Mouse (Mus musculus) neural tube, embryonic 11.5 days (tissue): ENCODE measurements around the gene Dcdc2b. TPM values are rescaled to one million over a fixed set of nuclear protein-coding genes. Genes with fewer than 3 reads are reported as not detected.
A peak's percentile ranks its signal among the peaks of the same experiment; 100 is the strongest.

ENCODE experiments used
- ATAC-seq: fragments of 200-750 bp; cut with Nextera tagmentation; 2 replicates; pipeline ENCODE4 v1.8.0; 2017; ENCODE audit warnings: moderate number of reproducible peaks, mild to moderate bottlenecking, moderate TSS enrichment, moderate library complexity; ENCODE audit not compliant: insufficient read depth, low FRiP score, low TSS enrichment
- DNase-seq: peaks from one replicate; pipeline ENCODE4 v3.0.0-alpha.2; 2015; ENCODE audit warnings: low spot score
- H3K27ac ChIP-seq: fragments of 300-500 bp; sonication (generic); 2 replicates; pipeline ENCODE4 v1.5.1; 2014; ENCODE audit warnings: low read depth, mild to moderate bottlenecking, low read length
- H3K27me3 ChIP-seq: fragments of 300-500 bp; sonication (generic); 2 replicates; pipeline ENCODE4 v1.6.1; 2014; ENCODE audit warnings: mild to moderate bottlenecking, low read length, mixed read lengths; ENCODE audit not compliant: control insufficient read depth, insufficient read depth
- H3K36me3 ChIP-seq: fragments of 300-500 bp; sonication (generic); 2 replicates; pipeline ENCODE4 v1.6.1; 2014; ENCODE audit warnings: mild to moderate bottlenecking, low read length, moderate library complexity, mixed read lengths; ENCODE audit not compliant: control insufficient read depth, insufficient read depth
- H3K4me1 ChIP-seq: fragments of 300-500 bp; sonication (generic); 2 replicates; pipeline ENCODE4 v1.6.1; 2014; ENCODE audit warnings: low read length, mixed read lengths; ENCODE audit not compliant: control insufficient read depth, insufficient read depth
- H3K4me2 ChIP-seq: fragments of 300-500 bp; sonication (generic); 2 replicates; pipeline ENCODE4 v1.6.1; 2014; ENCODE audit warnings: low read depth, mild to moderate bottlenecking, moderate library complexity
- H3K4me3 ChIP-seq: fragments of 300-500 bp; sonication (generic); 2 replicates; pipeline ENCODE4 v1.5.1; 2014; ENCODE audit warnings: low read depth, low read length
- H3K9ac ChIP-seq: fragments of 300-500 bp; sonication (generic); 2 replicates; pipeline ENCODE4 v1.6.1; 2014; ENCODE audit warnings: mild to moderate bottlenecking, low read length
- H3K9me3 ChIP-seq: fragments of 300-500 bp; sonication (generic); 2 replicates; pipeline ENCODE4 v1.6.1; 2016; ENCODE audit warnings: low read length; ENCODE audit not compliant: control insufficient read depth
- WGBS: fragments of 180-500 bp; shearing (Covaris S2); extraction: QIAGEN DNeasy Blood & Tissue Kit; methylation state at CpG from one replicate; pipeline ENCODE4 v1.1.7; 2014; 5-methylcytosine and 5-hydroxymethylcytosine counted together
- polyA plus RNA-seq: library from polyadenylated mRNA; unstranded; fragments of >200 nt; fragmentation: Nextera tagmentation; extraction: Ambion mirVana; gene quantifications from 2 replicates; pipeline ENCODE4 v1.2.1, GENCODE M21; 2014

Dcdc2b gene
- polyA plus RNA-seq, 1 experiment from 2014 or later: 2.6 TPM

DNA sequence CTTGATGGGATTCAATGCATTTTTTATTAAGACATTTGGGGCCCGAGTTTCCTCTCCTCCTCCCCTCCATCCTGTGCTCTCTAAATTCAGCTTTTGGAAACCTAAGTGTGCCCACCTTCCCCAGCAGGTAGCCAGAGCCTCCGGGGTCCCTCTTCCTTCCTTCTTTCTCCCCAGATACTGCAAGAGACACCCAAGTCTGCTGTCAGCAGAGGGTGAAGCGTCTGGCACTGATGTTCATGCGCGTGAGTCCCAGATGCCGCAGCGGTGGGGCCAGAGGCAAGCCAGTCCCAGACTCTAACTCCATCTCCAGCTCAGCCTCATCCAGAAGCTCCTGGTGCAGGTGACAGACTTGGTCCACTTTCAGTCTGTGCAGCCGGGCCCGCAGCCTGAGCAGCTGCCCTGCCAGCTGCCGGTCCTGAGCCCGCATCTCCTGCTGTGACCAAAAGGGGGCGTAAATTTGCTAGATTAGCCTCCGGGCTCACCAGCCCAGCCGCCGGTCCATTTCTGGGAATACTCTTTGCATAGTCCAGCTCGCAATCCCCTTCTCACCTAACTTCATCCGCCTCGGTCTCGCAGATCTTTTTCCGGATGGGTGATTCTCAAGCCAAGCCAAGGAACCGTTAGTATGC is 37.1 kb downstream of the Dcdc2b start:
- no peaks in the 10 kb centered on the region for H3K27me3 ChIP-seq
- DNase-seq: peak; percentile 77
- H3K4me1 ChIP-seq: no peaks in the 10 kb centered on the region
- no peak overlapping the region for H3K4me3 ChIP-seq
- no peaks in the 10 kb centered on the region for H3K36me3 ChIP-seq
- WGBS: 36% methylated on average over 21 of the region's 21 CpGs
- ATAC-seq: no peak; the same call in 1 of the 2 replicates
- no peak overlapping the region for H3K4me2 ChIP-seq
- H3K9ac ChIP-seq: no peak overlapping the region; the same call in 1 of the 2 replicates
- no peak overlapping the region for H3K27ac ChIP-seq
- H3K9me3 ChIP-seq: no peaks in the 10 kb centered on the region

DNA sequence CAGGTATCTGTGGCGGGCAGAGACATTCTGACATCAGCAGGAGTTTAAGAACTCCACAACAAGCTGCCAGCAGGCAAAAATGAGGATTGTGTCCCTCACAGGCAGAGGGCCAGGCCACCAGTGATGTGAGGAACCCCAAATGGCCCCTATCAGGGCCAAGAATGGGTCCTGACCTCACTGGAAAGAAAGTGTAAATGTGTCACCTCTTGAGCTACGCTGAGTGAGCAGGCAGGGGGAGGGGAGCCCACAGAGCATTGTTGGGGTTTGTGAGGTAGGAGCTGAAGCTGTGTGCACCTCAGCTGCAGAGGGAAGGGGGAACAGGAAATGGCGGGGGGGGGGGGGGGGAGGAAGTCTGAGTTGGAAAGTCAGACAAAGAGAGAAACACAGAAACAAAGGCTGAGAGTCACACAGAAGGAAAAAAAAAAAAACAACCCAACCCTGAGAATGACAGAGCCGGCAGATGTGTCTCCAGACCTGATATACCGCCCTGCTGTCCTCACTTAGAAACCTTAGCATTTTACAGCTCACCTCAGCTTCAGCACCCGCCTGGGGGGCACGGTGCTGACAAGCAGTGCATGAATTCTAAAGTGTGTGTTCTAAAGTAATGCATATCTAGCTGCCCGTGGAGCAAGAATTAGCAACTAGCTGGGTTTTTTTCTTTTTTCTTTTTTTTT is 38.7 kb downstream of the Dcdc2b start:
- no peak overlapping the region for H3K27ac ChIP-seq
- no peak overlapping the region for H3K9ac ChIP-seq
- H3K36me3 ChIP-seq: no peaks in the 10 kb centered on the region
- no peaks in the 10 kb centered on the region for H3K27me3 ChIP-seq
- H3K9me3 ChIP-seq: no peaks in the 10 kb centered on the region
- H3K4me2 ChIP-seq: no peak overlapping the region
- ATAC-seq: no peak
- H3K4me3 ChIP-seq: no peak overlapping the region
- no peaks in the 10 kb centered on the region for H3K4me1 ChIP-seq
- DNase-seq: no peak
- 42% methylated on average over 7 of the region's 8 CpGs for WGBS

DNA sequence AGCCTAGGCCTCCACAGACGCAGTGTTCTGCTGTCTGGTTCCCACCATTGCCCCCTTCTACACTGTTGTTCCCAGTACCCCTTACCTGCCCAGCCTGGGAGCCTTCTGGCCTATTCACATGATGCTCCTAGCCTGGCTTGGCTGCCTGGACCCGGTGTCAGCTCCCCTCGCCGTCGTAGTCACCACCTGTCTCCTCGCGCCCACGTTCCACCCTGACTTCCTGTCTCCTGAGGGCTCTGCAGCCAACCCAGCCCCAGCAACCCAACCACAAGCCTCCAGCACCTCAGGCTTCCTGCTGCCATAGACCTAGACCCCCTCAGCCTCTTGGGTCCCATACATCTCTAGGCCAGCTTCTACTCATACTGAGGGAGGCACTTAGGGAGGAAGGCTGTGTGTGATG is 40.6 kb downstream of the Dcdc2b start, which contains the start of gene Lck:
Gene Lck (minus strand): TSS at position 212 of the 400 bp plus-strand sequence.
- Histone ChIP-seq H3K4me1 (no peaks in the 10 kb centered on the region), H3K4me3 (no peak within 1 kb of the TSS), H3K27ac (no peak within 1 kb of the TSS), H3K27me3 (no peaks in the 10 kb centered on the region), H3K9me3 (no peaks in the 10 kb centered on the region), H3K4me2 (no peak within 1 kb of the TSS), H3K36me3 (no peaks in the 10 kb centered on the region), H3K9ac (no peak within 1 kb of the TSS)
- 91% methylated on average over 8 of the region's 8 CpGs for WGBS
- DNase-seq (no peak), ATAC-seq (no peak)

DNA sequence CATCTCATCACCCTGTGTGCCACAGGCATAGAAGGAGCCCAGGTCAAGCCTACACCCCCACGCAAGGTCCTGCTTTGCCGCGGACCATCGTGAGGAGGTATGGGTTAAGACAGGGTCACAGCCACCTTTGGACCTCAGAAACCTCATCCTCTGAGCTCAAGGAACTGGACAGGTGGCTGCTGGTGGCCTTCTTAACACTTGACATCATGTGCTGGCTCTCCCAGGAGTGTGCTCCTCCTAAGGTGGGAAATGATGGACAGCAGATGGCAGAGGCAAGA is 41.0 kb downstream of the Dcdc2b start:
- WGBS: 98% methylated on average over 4 of the region's 4 CpGs
- Histone ChIP-seq H3K4me2 (no peak overlapping the region), H3K27me3 (no peaks in the 10 kb centered on the region), H3K9me3 (no peaks in the 10 kb centered on the region), H3K4me1 (no peaks in the 10 kb centered on the region), H3K4me3 (no peak overlapping the region), H3K9ac (no peak overlapping the region), H3K36me3 (no peaks in the 10 kb centered on the region), H3K27ac (no peak overlapping the region)
- DNase-seq (no peak), ATAC-seq (no peak)

DNA sequence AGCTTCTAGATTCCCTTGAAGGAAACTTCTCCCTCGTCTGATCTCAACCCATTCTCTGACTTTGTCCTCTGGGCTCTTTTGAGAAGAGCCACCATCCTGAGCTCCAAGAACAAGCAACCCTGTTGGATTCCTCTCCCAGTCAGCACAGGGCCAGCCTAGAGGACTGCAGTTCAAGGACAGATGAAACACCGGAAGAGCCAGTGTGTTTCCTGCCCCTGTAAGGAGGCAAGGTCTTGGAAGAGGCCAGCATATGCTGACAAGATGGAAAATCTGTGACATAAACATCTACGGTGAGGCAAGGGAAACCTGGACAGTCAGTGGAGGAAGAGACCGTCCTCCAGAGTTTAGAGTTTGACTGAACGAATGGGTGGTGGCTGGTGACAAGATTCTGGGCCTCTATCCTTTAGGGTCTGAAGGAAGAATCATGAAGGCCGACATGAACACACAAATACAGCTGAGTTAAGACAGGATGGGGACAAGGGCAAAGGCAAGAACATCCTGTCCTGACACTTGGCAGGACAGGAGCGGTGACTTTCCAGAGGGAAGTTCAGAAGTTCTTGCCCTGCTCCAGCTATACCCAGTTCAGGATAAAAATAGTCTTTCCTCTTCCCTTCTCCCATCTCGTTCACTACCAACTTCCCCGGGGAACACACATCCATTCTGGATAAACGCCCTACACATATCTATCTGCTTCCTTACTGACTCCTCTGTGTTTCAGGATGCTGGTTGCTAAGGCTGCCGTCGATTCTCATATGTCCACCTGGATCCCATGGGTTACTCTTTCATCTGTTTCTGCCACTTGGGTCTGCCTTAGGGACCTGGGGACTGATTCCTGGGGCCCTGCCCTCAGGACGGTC is 41.6 kb downstream of the Dcdc2b start:
- no peaks in the 10 kb centered on the region for H3K4me1 ChIP-seq
- DNase-seq: no peak
- no peaks in the 10 kb centered on the region for H3K36me3 ChIP-seq
- H3K27me3 ChIP-seq: no peaks in the 10 kb centered on the region
- WGBS: 87% methylated on average over 13 of the region's 13 CpGs
- H3K9me3 ChIP-seq: no peaks in the 10 kb centered on the region
- no peak overlapping the region for H3K4me3 ChIP-seq
- no peak overlapping the region for H3K27ac ChIP-seq
- H3K4me2 ChIP-seq: no peak overlapping the region
- ATAC-seq: no peak
- no peak overlapping the region for H3K9ac ChIP-seq

DNA sequence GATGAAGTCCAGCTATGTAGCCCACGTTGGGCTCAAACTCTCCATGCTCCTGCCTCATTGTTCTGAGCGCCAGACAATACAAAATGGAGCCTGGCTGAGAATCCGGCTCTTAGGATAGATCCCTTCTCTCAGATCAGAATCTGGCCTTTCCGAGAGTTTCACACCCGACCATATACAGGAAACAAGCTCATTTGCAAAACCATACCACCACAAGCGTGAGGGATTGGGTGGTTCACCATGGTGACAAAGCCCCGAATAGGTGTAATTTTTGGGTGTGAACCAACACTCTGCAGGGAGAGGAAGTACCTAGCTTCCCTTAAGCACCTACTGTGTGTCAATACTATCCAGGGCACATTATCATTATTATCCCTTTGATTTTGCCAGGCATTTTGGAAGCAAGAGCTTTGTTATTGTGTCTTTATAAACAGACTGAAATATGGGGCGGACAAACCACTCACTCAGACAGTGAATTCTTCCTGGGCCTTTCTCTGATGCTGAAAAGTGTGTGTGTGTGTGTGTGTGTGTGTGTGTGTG is 42.4 kb downstream of the Dcdc2b start:
- no peaks in the 10 kb centered on the region for H3K9me3 ChIP-seq
- no peak overlapping the region for H3K9ac ChIP-seq
- H3K4me2 ChIP-seq: no peak overlapping the region
- H3K27ac ChIP-seq: no peak overlapping the region
- DNase-seq (no peak), ATAC-seq (no peak)
- H3K27me3 ChIP-seq: no peaks in the 10 kb centered on the region
- 78% methylated on average over 8 of the region's 8 CpGs for WGBS
- H3K4me1 ChIP-seq: no peaks in the 10 kb centered on the region
- no peaks in the 10 kb centered on the region for H3K36me3 ChIP-seq
- no peak overlapping the region for H3K4me3 ChIP-seq

DNA sequence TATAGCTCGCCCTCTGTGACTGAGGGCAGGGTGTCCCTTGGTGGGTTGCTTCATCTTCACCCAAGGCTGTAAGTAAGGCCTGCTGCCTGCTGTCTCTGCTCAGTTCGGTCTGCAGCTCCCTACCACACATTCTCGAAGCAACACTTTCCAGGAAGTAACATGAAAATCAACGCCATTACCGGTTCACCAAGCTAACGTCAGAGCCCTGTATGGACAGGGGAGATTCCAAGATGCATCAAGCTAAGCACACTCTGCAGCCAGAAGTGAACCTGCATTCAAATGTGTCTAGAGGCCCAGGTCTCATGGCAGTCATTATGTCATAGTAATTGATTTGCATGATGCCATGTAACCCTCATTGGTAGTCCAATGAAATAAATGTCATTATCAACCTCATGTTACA is 44.0 kb downstream of the Dcdc2b start:
- no peak overlapping the region for H3K9ac ChIP-seq
- no peaks in the 10 kb centered on the region for H3K9me3 ChIP-seq
- 82% methylated on average over 6 of the region's 6 CpGs for WGBS
- no peak overlapping the region for H3K4me3 ChIP-seq
- no peak overlapping the region for H3K27ac ChIP-seq
- no peak overlapping the region for H3K4me2 ChIP-seq
- ATAC-seq: no peak
- no peak for DNase-seq
- H3K27me3 ChIP-seq: no peaks in the 10 kb centered on the region
- no peaks in the 10 kb centered on the region for H3K4me1 ChIP-seq
- no peaks in the 10 kb centered on the region for H3K36me3 ChIP-seq

DNA sequence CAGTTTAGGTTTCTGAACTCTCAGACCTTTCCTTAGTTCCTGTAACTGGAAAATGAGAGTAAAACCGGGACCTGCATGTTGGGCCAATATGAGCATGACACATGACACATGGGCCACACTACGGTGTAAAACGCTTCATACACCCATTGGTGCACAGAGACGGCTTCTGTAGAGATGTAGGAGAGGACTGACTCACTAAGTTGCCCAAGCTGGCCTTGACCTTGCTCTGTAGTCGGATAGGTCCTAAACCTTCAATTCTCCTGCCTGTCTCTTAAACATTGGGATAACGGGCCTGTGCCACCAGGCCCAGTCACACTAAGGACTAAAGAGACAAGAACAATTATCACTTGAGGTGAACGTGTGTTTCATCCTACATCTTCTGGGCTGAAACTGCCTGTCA is 45.7 kb downstream of the Dcdc2b start:
- Histone ChIP-seq H3K4me2 (no peak overlapping the region), H3K9me3 (no peaks in the 10 kb centered on the region), H3K27ac (no peak overlapping the region), H3K36me3 (no peaks in the 10 kb centered on the region), H3K9ac (no peak overlapping the region), H3K4me1 (peaks cover 6% of the 10 kb centered on the region; the same call in 1 of the 2 replicates), H3K4me3 (no peak overlapping the region), H3K27me3 (no peaks in the 10 kb centered on the region)
- DNase-seq (no peak), ATAC-seq (no peak)
- 91% methylated on average over 7 of the region's 7 CpGs for WGBS
